Mouse (Mus musculus) kidney, embryonic 16.5 days (tissue): ENCODE measurements around the gene Fchsd2. TPM values are rescaled to one million over a fixed set of nuclear protein-coding genes. Genes with fewer than 3 reads are reported as not detected.
A peak's percentile ranks its signal among the peaks of the same experiment; 100 is the strongest.

Experiments used
- ATAC-seq: fragments of 200-750 bp; cut with Nextera tagmentation; 2 replicates; pipeline ENCODE4 v1.8.0; 2017; ENCODE audit warnings: moderate TSS enrichment; ENCODE audit not compliant: low FRiP score, low TSS enrichment
- H3K27ac ChIP-seq: fragments of 300-500 bp; sonication (generic); 2 replicates; pipeline ENCODE4 v1.5.1; 2014; ENCODE audit warnings: low read length
- H3K27me3 ChIP-seq: fragments of 300-500 bp; sonication (generic); 2 replicates; pipeline ENCODE4 v1.6.1; 2014; ENCODE audit warnings: low read length, control low read depth, mixed read lengths; ENCODE audit not compliant: insufficient read depth
- H3K36me3 ChIP-seq: fragments of 300-500 bp; sonication (generic); 2 replicates; pipeline ENCODE4 v1.6.1; 2014; ENCODE audit warnings: low read length, control low read depth, mixed read lengths; ENCODE audit not compliant: insufficient read depth
- H3K4me1 ChIP-seq: fragments of 300-500 bp; sonication (generic); 2 replicates; pipeline ENCODE4 v1.6.1; 2014; ENCODE audit warnings: low read length, control low read depth, mixed read lengths; ENCODE audit not compliant: insufficient read depth
- H3K4me2 ChIP-seq: fragments of 300-500 bp; sonication (generic); replicated peaks from 2 replicates; pipeline ENCODE4 v1.6.1; 2014; ENCODE audit warnings: low read depth, low read length
- H3K4me3 ChIP-seq: fragments of 300-500 bp; sonication (generic); 2 replicates; pipeline ENCODE4 v1.5.1; 2014; ENCODE audit warnings: mild to moderate bottlenecking, low read length
- H3K9ac ChIP-seq: fragments of 300-500 bp; sonication (generic); replicated peaks from 2 replicates; pipeline ENCODE4 v1.6.1; 2014; ENCODE audit warnings: low read length
- H3K9me3 ChIP-seq: fragments of 300-500 bp; sonication (generic); 2 replicates; pipeline ENCODE4 v1.6.1; 2016; ENCODE audit warnings: low read length, control low read depth
- WGBS: fragments of 180-500 bp; shearing (Covaris S2); extraction: QIAGEN DNeasy Blood & Tissue Kit; methylation state at CpG from one replicate; pipeline ENCODE4 v1.1.7; 2014; 5-methylcytosine and 5-hydroxymethylcytosine counted together
- polyA plus RNA-seq: library from polyadenylated mRNA; unstranded; fragments of >200 nt; fragmentation: Nextera tagmentation; extraction: Ambion mirVana; gene quantifications from 2 replicates; pipeline ENCODE4 v1.2.1, GENCODE M21; 2015

Fchsd2 gene
- polyA plus RNA-seq, 1 experiment from 2014 or later: 24.6 TPM

DNA sequence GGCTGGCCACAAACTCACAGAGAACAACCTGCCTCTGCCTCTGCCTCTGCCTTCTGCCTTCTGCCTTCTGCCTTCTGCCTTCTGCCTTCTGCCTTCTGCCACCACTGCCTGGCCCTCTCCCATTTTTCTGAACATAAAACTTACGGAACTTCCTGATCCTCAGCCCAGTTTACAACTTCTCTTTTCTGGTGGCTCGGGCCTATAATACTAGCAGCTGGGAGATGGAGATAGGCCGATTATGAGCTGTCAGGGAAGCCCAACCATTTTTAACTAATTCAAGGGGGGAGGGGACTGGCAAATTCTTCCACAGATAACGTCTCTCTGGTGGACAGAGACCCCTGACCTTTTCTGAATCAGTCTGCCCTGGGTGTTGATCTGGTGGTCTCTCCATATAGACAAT, 22.3 kb upstream of the Fchsd2 start:
- H3K4me1 ChIP-seq: peaks cover 5% of the 10 kb centered on the region
- H3K9ac ChIP-seq: no peak overlapping the region
- no peak overlapping the region for H3K4me3 ChIP-seq
- ATAC-seq: no peak
- WGBS: 21% methylated on average over 4 of the region's 4 CpGs
- H3K36me3 ChIP-seq: no peaks in the 10 kb centered on the region
- no peaks in the 10 kb centered on the region for H3K9me3 ChIP-seq
- no peak overlapping the region for H3K4me2 ChIP-seq
- no peaks in the 10 kb centered on the region for H3K27me3 ChIP-seq
- peak overlapping the region; percentile 50; the same call in 1 of the 2 replicates for H3K27ac ChIP-seq

DNA sequence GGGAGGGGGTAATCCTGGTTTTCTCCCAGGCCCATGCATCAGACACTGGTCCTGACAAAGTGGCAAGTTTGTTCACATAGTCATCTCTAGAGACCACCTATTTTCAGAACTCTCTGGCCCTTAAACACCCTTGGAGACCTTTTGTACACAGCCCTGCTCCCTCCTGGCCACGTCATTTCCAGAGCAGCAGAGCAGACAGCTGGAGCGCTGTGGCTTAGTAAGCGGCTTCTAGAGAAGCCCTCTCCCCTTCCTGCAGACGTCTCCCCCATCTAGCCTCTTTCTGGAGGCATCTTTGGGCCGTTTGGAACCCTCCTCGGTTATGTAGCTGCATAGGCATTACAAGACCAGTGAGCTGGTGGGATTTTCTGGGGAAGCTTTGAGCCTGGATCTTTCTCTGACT, 21.6 kb upstream of the Fchsd2 start:
- WGBS: 34% methylated on average over 6 of the region's 6 CpGs
- Histone ChIP-seq H3K9me3 (no peaks in the 10 kb centered on the region), H3K4me2 (no peak overlapping the region), H3K9ac (no peak overlapping the region), H3K4me1 (peaks cover 5% of the 10 kb centered on the region), H3K27ac (peak overlapping the region; percentile 50; the same call in 1 of the 2 replicates), H3K36me3 (no peaks in the 10 kb centered on the region), H3K27me3 (no peaks in the 10 kb centered on the region), H3K4me3 (no peak overlapping the region)
- ATAC-seq: no peak

DNA sequence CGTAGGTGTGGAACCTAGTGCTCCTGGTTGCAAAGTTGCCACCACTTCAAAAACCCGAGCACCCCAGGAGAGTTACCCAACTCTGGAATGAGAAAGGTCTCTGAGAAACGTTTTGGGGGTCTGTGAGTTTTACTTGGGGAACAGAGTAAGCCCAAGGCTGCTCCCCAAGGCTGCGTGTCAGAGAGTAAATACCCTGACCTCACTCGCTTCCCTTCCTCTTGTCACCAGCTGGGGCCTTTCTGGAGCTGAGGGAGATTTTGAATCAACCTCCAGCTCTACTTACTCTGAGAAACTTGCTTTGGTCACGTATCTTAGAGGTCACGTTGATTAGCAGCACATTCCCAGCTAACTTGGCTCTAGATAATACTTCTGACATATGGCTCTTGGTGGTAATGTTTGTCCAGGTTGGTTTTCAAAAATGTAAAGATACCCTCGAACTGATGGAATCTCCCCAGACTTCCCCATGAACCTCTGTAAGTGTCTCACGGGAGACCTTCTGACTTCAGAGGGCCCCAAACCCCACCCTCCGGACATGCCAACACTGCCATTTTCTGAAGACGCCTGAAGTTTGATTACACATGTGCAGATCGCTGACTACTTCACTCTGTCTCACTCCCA, 20.4 kb upstream of the Fchsd2 start:
- H3K4me1 ChIP-seq: peaks cover 5% of the 10 kb centered on the region
- no peak overlapping the region for H3K9ac ChIP-seq
- no peaks in the 10 kb centered on the region for H3K9me3 ChIP-seq
- no peak overlapping the region for H3K27ac ChIP-seq
- ATAC-seq: no peak
- no peaks in the 10 kb centered on the region for H3K36me3 ChIP-seq
- WGBS: 74% methylated on average over 12 of the region's 12 CpGs
- no peaks in the 10 kb centered on the region for H3K27me3 ChIP-seq
- H3K4me3 ChIP-seq: no peak overlapping the region
- H3K4me2 ChIP-seq: no peak overlapping the region

DNA sequence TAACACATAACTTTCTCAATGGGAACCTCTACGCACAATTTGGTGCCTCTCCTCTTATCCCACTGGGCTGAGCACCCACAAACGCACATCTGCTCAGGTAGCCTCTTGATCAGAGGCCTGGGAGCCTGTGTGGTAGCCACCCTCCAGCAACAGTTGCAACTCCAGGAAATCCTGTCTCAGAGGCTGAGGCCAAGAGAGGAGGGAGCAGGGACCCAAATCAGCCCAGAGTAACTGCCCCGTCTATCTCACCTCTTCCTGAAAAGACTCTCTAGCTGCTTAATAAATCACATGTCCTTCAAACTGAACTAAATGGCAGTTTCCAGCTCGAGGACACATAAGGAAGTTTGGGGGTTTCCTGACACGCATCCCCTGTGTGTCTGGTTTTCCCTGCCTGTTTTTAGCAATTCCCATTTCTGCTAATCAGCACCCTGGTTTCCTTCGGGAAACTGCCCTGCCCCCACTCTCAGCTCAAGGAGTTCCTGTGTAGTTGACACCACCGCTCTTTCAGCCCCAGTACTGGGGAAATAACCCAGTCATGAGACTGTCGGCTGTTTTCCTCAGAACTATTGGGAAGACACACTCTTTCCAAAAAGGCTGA, 18.4 kb upstream of the Fchsd2 start:
- peak overlapping the region; percentile 34; the same call in 1 of the 2 replicates for H3K27ac ChIP-seq
- H3K4me3 ChIP-seq: no peak overlapping the region
- WGBS: 48% methylated on average over 8 of the region's 8 CpGs

DNA sequence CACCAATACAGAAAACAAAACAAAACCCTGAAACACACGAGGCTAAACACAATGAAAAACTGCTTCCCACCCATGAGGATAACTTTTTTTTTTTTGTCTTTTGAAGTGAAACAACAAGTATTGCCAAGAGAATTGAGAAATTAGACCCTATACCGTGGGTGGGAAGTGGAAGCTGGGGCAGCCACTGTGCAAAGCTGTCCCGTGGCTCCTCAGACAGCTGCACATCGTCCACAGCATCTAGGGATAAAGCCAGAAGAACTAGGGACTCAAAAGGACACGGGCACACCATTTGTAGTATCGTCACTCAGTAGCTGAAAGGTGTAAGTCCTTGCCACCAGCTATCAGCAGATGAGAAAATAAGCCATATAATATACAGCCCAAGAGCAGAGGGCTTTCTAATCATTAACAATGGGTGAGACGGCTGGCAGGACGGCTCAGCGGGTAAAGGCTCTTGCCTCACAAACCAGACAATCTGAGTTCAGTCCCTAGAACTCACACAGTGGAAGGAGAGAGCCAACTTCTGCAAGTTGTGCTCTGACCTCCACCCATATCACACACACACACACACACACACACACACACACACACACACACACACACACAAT, 9.0 kb upstream of the Fchsd2 start:
- ATAC-seq: no peak
- Histone ChIP-seq H3K27me3 (no peaks in the 10 kb centered on the region), H3K36me3 (no peaks in the 10 kb centered on the region), H3K4me1 (0 out of 2 replicates have a peak, but pooled peaks cover 6% of the 10 kb centered on the region), H3K4me2 (no peak overlapping the region), H3K9me3 (no peaks in the 10 kb centered on the region), H3K9ac (no peak overlapping the region), H3K4me3 (no peak overlapping the region), H3K27ac (no peak overlapping the region)
- WGBS: 41% methylated on average over 9 of the region's 9 CpGs

More for the DNA sequence above, 18.4 kb upstream of the Fchsd2 start:
- no peaks in the 10 kb centered on the region for H3K36me3 ChIP-seq
- no peak overlapping the region for H3K4me2 ChIP-seq
- H3K27me3 ChIP-seq: no peaks in the 10 kb centered on the region
- H3K4me1 ChIP-seq: peaks cover 5% of the 10 kb centered on the region
- H3K9ac ChIP-seq: no peak overlapping the region
- ATAC-seq: peak; percentile 46; the same call in 1 of the 2 replicates
- no peaks in the 10 kb centered on the region for H3K9me3 ChIP-seq

DNA sequence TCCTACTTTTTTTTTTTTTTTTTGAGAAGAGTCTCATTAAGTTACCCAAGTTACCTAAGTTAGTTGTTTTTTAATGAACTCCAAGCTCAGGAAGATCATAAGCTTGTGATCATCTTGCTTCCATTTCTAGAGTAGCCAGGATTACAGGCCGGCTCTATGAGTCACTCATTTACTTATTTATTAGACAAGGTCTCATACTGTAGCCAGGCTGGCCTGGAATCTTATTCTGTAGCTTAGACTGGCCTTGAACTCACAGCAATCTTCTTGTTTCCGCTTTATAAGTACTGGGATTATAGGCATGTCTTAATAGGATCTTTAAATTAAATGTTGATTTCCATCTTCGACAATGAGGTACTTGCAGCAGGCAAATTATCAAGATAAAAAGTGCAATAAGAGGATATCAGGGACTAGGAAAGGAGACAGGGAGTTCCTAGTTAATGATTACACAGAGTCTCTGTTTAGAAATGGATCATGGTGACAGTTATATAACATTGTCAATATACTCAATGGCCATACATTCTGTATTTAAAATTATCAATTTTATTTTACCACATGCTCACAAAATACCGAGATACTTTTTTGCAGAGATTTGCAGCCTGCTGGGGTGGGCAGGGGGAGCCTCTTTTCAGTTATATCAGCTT, 7.7 kb upstream of the Fchsd2 start:
- no peak overlapping the region for H3K4me2 ChIP-seq
- no peak for ATAC-seq

DNA sequence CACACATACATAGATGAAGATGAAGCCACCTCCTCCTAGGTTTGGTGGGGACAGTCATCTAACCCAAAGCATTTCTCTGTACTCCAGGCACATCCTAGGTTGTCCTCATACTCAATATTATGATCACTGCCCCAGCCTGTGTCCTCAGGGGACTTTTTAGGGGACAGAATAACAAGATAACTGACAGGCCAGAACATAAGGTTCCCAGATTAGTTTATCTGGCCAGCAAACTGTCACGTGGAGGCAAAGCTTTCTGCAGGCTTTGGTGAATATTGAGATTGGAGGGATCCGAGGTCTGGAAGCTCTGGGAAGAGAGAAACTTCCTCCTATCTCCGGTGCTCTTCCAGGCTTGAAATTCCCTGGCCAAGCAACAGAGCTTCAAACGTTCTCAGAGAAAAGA, 6.9 kb upstream of the Fchsd2 start:
- no peak overlapping the region for H3K27ac ChIP-seq
- WGBS: 59% methylated on average over 4 of the region's 4 CpGs

More for the DNA sequence above, 7.7 kb upstream of the Fchsd2 start:
- Histone ChIP-seq H3K4me1 (0 out of 2 replicates have a peak, but pooled peaks cover 6% of the 10 kb centered on the region), H3K9ac (no peak overlapping the region), H3K27me3 (no peaks in the 10 kb centered on the region), H3K36me3 (no peaks in the 10 kb centered on the region), H3K4me3 (no peak overlapping the region), H3K27ac (no peak overlapping the region), H3K9me3 (no peaks in the 10 kb centered on the region)
- 73% methylated on average over 4 of the region's 4 CpGs for WGBS

DNA sequence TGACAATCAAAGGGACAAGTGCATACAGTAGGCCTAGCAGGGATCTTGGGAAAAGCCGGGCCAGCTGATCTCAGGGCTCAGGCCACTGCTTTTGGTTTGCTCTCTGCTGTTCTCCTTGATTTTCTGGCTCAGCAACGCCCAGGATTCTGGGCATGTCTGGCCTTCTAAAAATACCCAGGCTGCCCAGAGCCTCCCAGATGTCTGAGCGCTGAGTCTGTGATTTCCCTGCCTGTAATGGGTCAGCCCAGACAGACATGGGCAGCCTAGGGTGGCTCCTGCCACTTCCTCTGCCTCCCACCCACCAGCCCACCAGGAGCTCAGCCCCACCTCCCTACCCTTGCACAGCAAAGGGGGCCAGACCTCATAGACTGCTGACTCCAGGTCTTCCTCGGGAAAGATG, 4.0 kb upstream of the Fchsd2 start:
- Histone ChIP-seq H3K36me3 (no peaks in the 10 kb centered on the region), H3K9ac (no peak overlapping the region), H3K4me3 (no peak overlapping the region), H3K9me3 (no peaks in the 10 kb centered on the region), H3K27ac (peak overlapping the region; percentile 13; the same call in 1 of the 2 replicates), H3K4me2 (no peak overlapping the region), H3K27me3 (no peaks in the 10 kb centered on the region), H3K4me1 (0 out of 2 replicates have a peak, but pooled peaks cover 10% of the 10 kb centered on the region)
- no peak for ATAC-seq
- WGBS: 66% methylated on average over 4 of the region's 4 CpGs

More for the DNA sequence above, 6.9 kb upstream of the Fchsd2 start:
- Histone ChIP-seq H3K4me2 (no peak overlapping the region), H3K9me3 (no peaks in the 10 kb centered on the region), H3K27me3 (no peaks in the 10 kb centered on the region), H3K36me3 (no peaks in the 10 kb centered on the region), H3K4me1 (0 out of 2 replicates have a peak, but pooled peaks cover 6% of the 10 kb centered on the region), H3K9ac (no peak overlapping the region; the same call in 1 of the 2 replicates), H3K4me3 (no peak overlapping the region)
- no peak for ATAC-seq

DNA sequence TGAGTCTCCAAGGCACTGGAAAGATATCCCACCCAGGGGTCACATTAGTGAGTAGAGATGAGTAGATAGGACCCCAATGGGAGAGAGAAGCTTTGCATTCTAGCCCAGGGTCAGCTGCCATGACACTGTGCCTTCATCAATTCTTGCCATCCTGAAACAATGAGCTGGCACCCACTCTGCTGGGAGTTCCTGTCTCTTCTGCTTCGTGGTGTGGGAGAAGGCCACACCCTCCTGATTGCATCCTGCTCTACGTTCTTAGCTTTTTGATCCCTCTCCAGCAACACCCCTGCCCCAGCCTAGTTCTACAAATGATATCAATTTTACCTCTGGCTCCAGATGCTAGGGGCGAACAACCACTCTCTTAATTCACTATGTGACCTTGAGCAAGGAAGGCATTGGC, 3.4 kb upstream of the Fchsd2 start:
- Histone ChIP-seq H3K9ac (no peak overlapping the region), H3K4me3 (no peak overlapping the region), H3K9me3 (no peaks in the 10 kb centered on the region), H3K27me3 (no peaks in the 10 kb centered on the region), H3K4me2 (no peak overlapping the region), H3K4me1 (0 out of 2 replicates have a peak, but pooled peaks cover 10% of the 10 kb centered on the region), H3K27ac (peak overlapping the region; percentile 13; the same call in 1 of the 2 replicates), H3K36me3 (no peaks in the 10 kb centered on the region)
- 70% methylated on average over 3 of the region's 3 CpGs for WGBS
- ATAC-seq: no peak
